Mouse (Mus musculus): Measurements from ENCODE around the gene Scn4a. TPM values are rescaled to one million over a fixed set of nuclear protein-coding genes. Genes with fewer than 3 reads are reported as not detected.

The Scn4a gene
- polyA plus RNA-seq, 1 experiment from 2014 or later = 1.5 TPM

DNA sequence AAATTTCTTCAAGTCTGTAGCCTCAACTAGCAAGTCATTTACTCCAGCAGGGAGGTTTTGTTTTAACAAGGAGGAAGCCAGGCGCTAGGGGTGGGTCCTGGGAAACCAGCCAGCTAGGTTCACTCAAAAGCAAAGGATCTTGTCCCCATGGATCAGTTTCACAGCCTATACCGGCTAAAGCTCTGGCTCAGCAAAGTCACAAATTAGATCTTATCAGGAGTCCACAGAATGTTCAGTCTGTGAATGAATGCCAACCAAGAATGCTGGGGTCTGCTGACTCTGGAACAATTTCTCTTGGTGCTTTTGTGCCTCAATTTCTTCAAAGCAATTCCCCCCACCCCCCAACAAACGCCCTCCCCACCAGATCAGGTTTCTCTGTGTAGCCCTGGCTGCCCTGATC is 36.5 kb upstream of the Scn4a start:
- 7% methylated on average over 3 of the region's 3 CpGs for WGBS
- H3K4me3 ChIP-seq (ENCODE audit: low read depth, low read length) = no peak overlapping the region
- ATAC-seq (ENCODE audit: low read depth) = 0 out of 2 replicates have a peak, but pooled peaks have one; percentile 26
- no peak overlapping the region for H3K4me2 ChIP-seq (ENCODE audit: low read depth, low read length)
- no peaks in the 10 kb centered on the region for H3K9me3 ChIP-seq (ENCODE audit: control insufficient read depth, low read length)
- H3K27me3 ChIP-seq (replicated peaks; ENCODE audit: control insufficient read depth, insufficient read depth, low read length) = no peaks in the 10 kb centered on the region
- 0 out of 2 replicates have a peak, but pooled peaks cover 4% of the 10 kb centered on the region for H3K36me3 ChIP-seq (ENCODE audit: control insufficient read depth, insufficient read depth, low read length)
- H3K4me1 ChIP-seq (ENCODE audit: control insufficient read depth, insufficient read depth, low read length) = peaks cover 10% of the 10 kb centered on the region; the same call in 1 of the 2 replicates
- peak; percentile 72 for DNase-seq (ENCODE audit: low spot score)
- no peak overlapping the region for H3K9ac ChIP-seq (ENCODE audit: low read depth, low read length)
- H3K27ac ChIP-seq (replicated peaks; ENCODE audit: low read depth, low read length) = peak overlapping the region; percentile 52

- 72% methylated on average over 6 of the region's 6 CpGs for WGBS
- no peaks in the 10 kb centered on the region for H3K36me3 ChIP-seq (ENCODE audit: control insufficient read depth, insufficient read depth, low read length)
- no peaks in the 10 kb centered on the region for H3K9me3 ChIP-seq (ENCODE audit: control insufficient read depth, low read length)
- H3K27me3 ChIP-seq (replicated peaks; ENCODE audit: control insufficient read depth, insufficient read depth, low read length) = no peaks in the 10 kb centered on the region
- H3K9ac ChIP-seq (ENCODE audit: low read depth, low read length) = no peak within 1 kb of the TSS
- DNase-seq (ENCODE audit: low spot score) = no peak
- H3K4me2 ChIP-seq (ENCODE audit: low read depth, low read length) = no peak within 1 kb of the TSS
- no peak within 1 kb of the TSS for H3K27ac ChIP-seq (replicated peaks; ENCODE audit: low read depth, low read length)
- ATAC-seq (ENCODE audit: low read depth) = no peak
- peaks cover 10% of the 10 kb centered on the region; the same call in 1 of the 2 replicates for H3K4me1 ChIP-seq (ENCODE audit: control insufficient read depth, insufficient read depth, low read length)
- H3K4me3 ChIP-seq (ENCODE audit: low read depth, low read length) = no peak within 1 kb of the TSS
These were observed 34.7 kb upstream of the Scn4a start, which contains the start of gene Icam2 for GRCm38 (mm10) chr11:106387791-106388216. Gene Icam2 (minus strand): TSS chr11:106388075.

- DNase-seq (ENCODE audit: low spot score) = no peak
- Histone ChIP-seq H3K27me3 (replicated peaks; ENCODE audit: control insufficient read depth, insufficient read depth, low read length) (no peaks in the 10 kb centered on the region), H3K9ac (ENCODE audit: low read depth, low read length) (no peak overlapping the region), H3K4me2 (ENCODE audit: low read depth, low read length) (no peak overlapping the region), H3K4me3 (ENCODE audit: low read depth, low read length) (no peak overlapping the region), H3K4me1 (ENCODE audit: control insufficient read depth, insufficient read depth, low read length) (peaks cover 10% of the 10 kb centered on the region; the same call in 1 of the 2 replicates), H3K36me3 (ENCODE audit: control insufficient read depth, insufficient read depth, low read length) (no peaks in the 10 kb centered on the region), H3K27ac (replicated peaks; ENCODE audit: low read depth, low read length) (no peak overlapping the region), H3K9me3 (ENCODE audit: control insufficient read depth, low read length) (no peaks in the 10 kb centered on the region)
- ATAC-seq (ENCODE audit: low read depth) = no peak
- WGBS = 75% methylated on average over 6 of the region's 6 CpGs
These were observed 33.9 kb upstream of the Scn4a start for GRCm38 (mm10) chr11:106387020-106387419.

GRCm38 (mm10) chr11:106386409-106386808 is 33.3 kb upstream of the Scn4a start:
- no peak overlapping the region for H3K9ac ChIP-seq (ENCODE audit: low read depth, low read length)
- H3K4me1 ChIP-seq (ENCODE audit: control insufficient read depth, insufficient read depth, low read length) = peaks cover 10% of the 10 kb centered on the region; the same call in 1 of the 2 replicates
- ATAC-seq (ENCODE audit: low read depth) = no peak
- no peaks in the 10 kb centered on the region for H3K36me3 ChIP-seq (ENCODE audit: control insufficient read depth, insufficient read depth, low read length)
- no peaks in the 10 kb centered on the region for H3K27me3 ChIP-seq (replicated peaks; ENCODE audit: control insufficient read depth, insufficient read depth, low read length)
- 88% methylated on average over 3 of the region's 3 CpGs for WGBS
- no peak overlapping the region for H3K4me2 ChIP-seq (ENCODE audit: low read depth, low read length)
- no peak overlapping the region for H3K27ac ChIP-seq (replicated peaks; ENCODE audit: low read depth, low read length)
- no peak overlapping the region for H3K4me3 ChIP-seq (ENCODE audit: low read depth, low read length)
- no peaks in the 10 kb centered on the region for H3K9me3 ChIP-seq (ENCODE audit: control insufficient read depth, low read length)
- DNase-seq (ENCODE audit: low spot score) = no peak

GRCm38 (mm10) chr11:106383051-106383790 is 30.1 kb upstream of the Scn4a start:
- no peaks in the 10 kb centered on the region for H3K36me3 ChIP-seq (ENCODE audit: control insufficient read depth, insufficient read depth, low read length)
- H3K27me3 ChIP-seq (replicated peaks; ENCODE audit: control insufficient read depth, insufficient read depth, low read length) = no peaks in the 10 kb centered on the region
- DNase-seq (ENCODE audit: low spot score) (no peak), ATAC-seq (ENCODE audit: low read depth) (no peak)
- WGBS = 75% methylated on average over 6 of the region's 6 CpGs
- no peak overlapping the region for H3K4me2 ChIP-seq (ENCODE audit: low read depth, low read length)
- peak overlapping the region; percentile 57 for H3K27ac ChIP-seq (replicated peaks; ENCODE audit: low read depth, low read length)
- no peak overlapping the region for H3K9ac ChIP-seq (ENCODE audit: low read depth, low read length)
- no peaks in the 10 kb centered on the region for H3K4me1 ChIP-seq (ENCODE audit: control insufficient read depth, insufficient read depth, low read length)
- no peaks in the 10 kb centered on the region for H3K9me3 ChIP-seq (ENCODE audit: control insufficient read depth, low read length)
- no peak overlapping the region for H3K4me3 ChIP-seq (ENCODE audit: low read depth, low read length)

DNA sequence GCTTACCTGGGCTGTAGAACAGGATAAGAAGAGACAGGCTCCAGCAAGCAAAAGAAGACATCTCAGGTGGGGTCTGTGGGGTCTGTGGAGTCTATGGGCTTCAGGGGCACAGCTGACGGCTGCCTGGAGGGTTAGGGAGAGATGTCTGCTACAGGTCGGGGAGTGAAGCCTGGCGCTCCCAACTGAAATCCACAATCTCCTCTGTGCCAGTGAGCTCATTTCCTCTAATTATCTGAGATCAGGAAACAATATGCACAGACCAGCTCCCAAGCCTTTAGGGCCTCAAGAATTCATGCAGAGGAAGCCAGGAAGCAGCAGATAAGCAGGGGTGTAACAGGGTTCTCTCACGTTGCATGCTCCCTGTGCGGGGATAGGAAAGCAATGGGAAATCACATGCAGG is 29.3 kb upstream of the Scn4a start:
- ATAC-seq (ENCODE audit: low read depth) = no peak
- H3K9ac ChIP-seq (ENCODE audit: low read depth, low read length) = no peak overlapping the region; the same call in 1 of the 2 replicates
- H3K9me3 ChIP-seq (ENCODE audit: control insufficient read depth, low read length) = no peaks in the 10 kb centered on the region
- H3K27me3 ChIP-seq (replicated peaks; ENCODE audit: control insufficient read depth, insufficient read depth, low read length) = no peaks in the 10 kb centered on the region
- 0 out of 2 replicates have a peak overlapping the region, but pooled peaks have one; percentile 6 for H3K4me3 ChIP-seq (ENCODE audit: low read depth, low read length)
- H3K27ac ChIP-seq (replicated peaks; ENCODE audit: low read depth, low read length) = peak overlapping the region; percentile 67
- 39% methylated on average over 5 of the region's 5 CpGs for WGBS
- peak; percentile 62 for DNase-seq (ENCODE audit: low spot score)
- no peak overlapping the region for H3K4me2 ChIP-seq (ENCODE audit: low read depth, low read length)
- H3K36me3 ChIP-seq (ENCODE audit: control insufficient read depth, insufficient read depth, low read length) = no peaks in the 10 kb centered on the region
- H3K4me1 ChIP-seq (ENCODE audit: control insufficient read depth, insufficient read depth, low read length) = no peaks in the 10 kb centered on the region

- Histone ChIP-seq H3K4me3 (ENCODE audit: low read depth, low read length) (0 out of 2 replicates have a peak overlapping the region, but pooled peaks have one; percentile 6), H3K27me3 (replicated peaks; ENCODE audit: control insufficient read depth, insufficient read depth, low read length) (no peaks in the 10 kb centered on the region), H3K4me2 (ENCODE audit: low read depth, low read length) (peak overlapping the region; percentile 1; the same call in 1 of the 2 replicates), H3K4me1 (ENCODE audit: control insufficient read depth, insufficient read depth, low read length) (no peaks in the 10 kb centered on the region), H3K9me3 (ENCODE audit: control insufficient read depth, low read length) (no peaks in the 10 kb centered on the region), H3K9ac (ENCODE audit: low read depth, low read length) (no peak overlapping the region; the same call in 1 of the 2 replicates), H3K36me3 (ENCODE audit: control insufficient read depth, insufficient read depth, low read length) (no peaks in the 10 kb centered on the region), H3K27ac (replicated peaks; ENCODE audit: low read depth, low read length) (peak overlapping the region; percentile 67; the same call in 1 of the 2 replicates)
- DNase-seq (ENCODE audit: low spot score) = no peak
- ATAC-seq (ENCODE audit: low read depth) = no peak
- 74% methylated on average over 7 of the region's 7 CpGs for WGBS
These were observed 28.8 kb upstream of the Scn4a start for GRCm38 (mm10) chr11:106381883-106382282.

- no peaks in the 10 kb centered on the region for H3K27me3 ChIP-seq (replicated peaks; ENCODE audit: control insufficient read depth, insufficient read depth, low read length)
- H3K4me2 ChIP-seq (ENCODE audit: low read depth, low read length) = peak overlapping the region; percentile 1; the same call in 1 of the 2 replicates
- no peak for DNase-seq (ENCODE audit: low spot score)
- H3K9ac ChIP-seq (ENCODE audit: low read depth, low read length) = no peak overlapping the region
- H3K36me3 ChIP-seq (ENCODE audit: control insufficient read depth, insufficient read depth, low read length) = no peaks in the 10 kb centered on the region
- H3K4me3 ChIP-seq (ENCODE audit: low read depth, low read length) = 0 out of 2 replicates have a peak overlapping the region, but pooled peaks have one; percentile 0
- H3K27ac ChIP-seq (replicated peaks; ENCODE audit: low read depth, low read length) = no peak overlapping the region
- ATAC-seq (ENCODE audit: low read depth) = no peak
- no peaks in the 10 kb centered on the region for H3K4me1 ChIP-seq (ENCODE audit: control insufficient read depth, insufficient read depth, low read length)
- H3K9me3 ChIP-seq (ENCODE audit: control insufficient read depth, low read length) = no peaks in the 10 kb centered on the region
- 82% methylated on average over 11 of the region's 11 CpGs for WGBS
These were observed 27.9 kb upstream of the Scn4a start for GRCm38 (mm10) chr11:106381011-106381410.
